Mouse (Mus musculus) left cerebral cortex, adult 18-20 months (tissue): ENCODE measurements at regions not wholly inside any gene's neighbourhood (a gene's known extent, or its start where the extent isn't known, plus 50 kb on each side); places are given as distances from the start of the nearest gene placed in this dataset.

ENCODE experiments used
- DNase-seq, 2 experiments: peaks; one replicate each; pipeline ENCODE4 v3.0.0; 2021 to 2022; ENCODE audit warnings: low spot score in 2 of 2, mixed read lengths in 1 of 2

GRCm38 (mm10) chr1:22222836-22223235 is 261.1 kb upstream of the Kcnq5 start:
- no peak for DNase-seq

- DNase-seq, result peak; percentile 27 to 47
Measured at GRCm38 (mm10) chr1:22211795-22212194, 250.1 kb upstream of the Kcnq5 start.

GRCm38 (mm10) chr1:22211232-22211631 is 249.5 kb upstream of the Kcnq5 start:
- no peak for DNase-seq

GRCm38 (mm10) chr1:22210621-22211020 is 248.9 kb upstream of the Kcnq5 start:
- peak; percentile 26 to 38 for DNase-seq

GRCm38 (mm10) chr1:22208287-22208686 is 246.5 kb upstream of the Kcnq5 start:
- no peak for DNase-seq

GRCm38 (mm10) chr1:22206935-22207334 is 245.2 kb upstream of the Kcnq5 start:
- no peak for DNase-seq

GRCm38 (mm10) chr1:22167621-22168181 is 206.0 kb upstream of the Kcnq5 start:
- no peak for DNase-seq

- DNase-seq, result no peak
Measured at GRCm38 (mm10) chr1:22136571-22137122, 174.9 kb upstream of the Kcnq5 start.

GRCm38 (mm10) chr1:22118266-22118772 is 156.6 kb upstream of the Kcnq5 start:
- DNase-seq, result no peak

- DNase-seq, result no peak
Measured at GRCm38 (mm10) chr1:22116466-22116865, 154.7 kb upstream of the Kcnq5 start.

GRCm38 (mm10) chr1:22105496-22105895 is 143.8 kb upstream of the Kcnq5 start:
- DNase-seq, result no peak

- DNase-seq, result no peak
Measured at GRCm38 (mm10) chr1:22071405-22072117, 109.8 kb upstream of the Kcnq5 start.

GRCm38 (mm10) chr1:22070028-22070427 is 108.3 kb upstream of the Kcnq5 start:
- no peak for DNase-seq
